Mouse (Mus musculus): ENCODE results near the gene Lancl1.

Gene Lancl1

GRCm38 (mm10) chr1:67038246-67038987 lies at the start of gene Lancl1:
Gene Lancl1, minus strand, starts transcription at chr1:67038872.
- DNase-seq (ENCODE audit: low read depth, low spot score), result peak; percentile 88

GRCm38 (mm10) chr1:67079146-67079545 lies 40.5 kb upstream of the Lancl1 start:
- DNase-seq (ENCODE audit: low read depth, low spot score), result no peak

GRCm38 (mm10) chr1:67078666-67079065 lies 40.0 kb upstream of the Lancl1 start:
- DNase-seq (ENCODE audit: low read depth, low spot score), result no peak

- DNase-seq (ENCODE audit: low read depth, low spot score), result no peak
These were observed 39.1 kb upstream of the Lancl1 start for GRCm38 (mm10) chr1:67077739-67078138.

GRCm38 (mm10) chr1:67067561-67067960 lies 28.9 kb upstream of the Lancl1 start:
- no peak for DNase-seq (ENCODE audit: low read depth, low spot score)

- no peak for DNase-seq (ENCODE audit: low read depth, low spot score)
These were observed 26.9 kb upstream of the Lancl1 start for GRCm38 (mm10) chr1:67065347-67066270.

GRCm38 (mm10) chr1:67061456-67062085 lies 22.9 kb upstream of the Lancl1 start:
- DNase-seq (ENCODE audit: low read depth, low spot score), result peak; percentile 71

- no peak for DNase-seq (ENCODE audit: low read depth, low spot score)
These were observed 17.1 kb upstream of the Lancl1 start for GRCm38 (mm10) chr1:67055816-67056215.

- no peak for DNase-seq (ENCODE audit: low read depth, low spot score)
These were observed 14.0 kb upstream of the Lancl1 start for GRCm38 (mm10) chr1:67052721-67053120.

GRCm38 (mm10) chr1:67049600-67049999 lies 10.9 kb upstream of the Lancl1 start:
- DNase-seq (ENCODE audit: low read depth, low spot score), result no peak

GRCm38 (mm10) chr1:67048696-67049095 lies 10.0 kb upstream of the Lancl1 start:
- no peak for DNase-seq (ENCODE audit: low read depth, low spot score)

GRCm38 (mm10) chr1:67045100-67045499 lies 6.4 kb upstream of the Lancl1 start:
- no peak for DNase-seq (ENCODE audit: low read depth, low spot score)

GRCm38 (mm10) chr1:67042583-67042982 lies 3.9 kb upstream of the Lancl1 start:
- DNase-seq (ENCODE audit: low read depth, low spot score), result no peak

- no peak for DNase-seq (ENCODE audit: low read depth, low spot score)
These were observed 411 bp upstream of the Lancl1 start for GRCm38 (mm10) chr1:67039083-67039482.

GRCm38 (mm10) chr1:67037198-67037597 lies 1.5 kb downstream of the Lancl1 start:
- DNase-seq (ENCODE audit: low read depth, low spot score), result no peak

GRCm38 (mm10) chr1:67033278-67033677 lies 5.4 kb downstream of the Lancl1 start:
- no peak for DNase-seq (ENCODE audit: low read depth, low spot score)

GRCm38 (mm10) chr1:67026927-67027511 lies 11.7 kb downstream of the Lancl1 start:
- DNase-seq (ENCODE audit: low read depth, low spot score), result no peak

- no peak for DNase-seq (ENCODE audit: low read depth, low spot score)
These were observed 12.5 kb downstream of the Lancl1 start for GRCm38 (mm10) chr1:67026142-67026541.

- no peak for DNase-seq (ENCODE audit: low read depth, low spot score)
These were observed 15.9 kb downstream of the Lancl1 start for GRCm38 (mm10) chr1:67022767-67023166.

- DNase-seq (ENCODE audit: low read depth, low spot score), result no peak
These were observed 16.6 kb downstream of the Lancl1 start for GRCm38 (mm10) chr1:67022051-67022450.

- peak; percentile 23 for DNase-seq (ENCODE audit: low read depth, low spot score)
These were observed 18.0 kb downstream of the Lancl1 start for GRCm38 (mm10) chr1:67020637-67021161.
